Mouse (Mus musculus): ENCODE results near the gene Pcsk2. TPM values are rescaled to one million over a fixed set of nuclear protein-coding genes. Genes with fewer than 3 reads are reported as not detected.

Pcsk2 gene
- total RNA-seq, 2 experiments from 2014 or later = not detected

DNA sequence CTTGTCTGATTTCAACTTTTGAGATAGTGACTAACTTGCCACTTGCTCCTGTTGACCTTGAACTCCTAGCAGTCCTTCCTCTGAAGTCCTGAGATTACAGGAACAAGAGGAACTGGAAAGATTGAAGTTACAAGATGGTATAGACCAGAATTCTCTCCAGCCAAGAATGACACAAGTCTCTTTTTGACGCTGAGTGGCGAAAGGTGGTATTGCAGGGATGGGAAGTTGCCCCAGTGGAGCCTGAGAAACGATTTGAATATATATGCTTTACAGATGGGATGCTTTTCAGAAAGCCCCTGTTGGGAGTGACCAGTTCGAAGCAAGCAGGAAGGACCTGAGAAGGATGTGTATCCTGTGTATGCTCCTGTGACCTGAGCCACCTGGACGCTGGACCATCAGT, 262.8 kb downstream of the Pcsk2 start:
- no peak for ATAC-seq (replicated peaks; ENCODE audit: low FRiP score, low TSS enrichment, poor library complexity, severe bottlenecking)

DNA sequence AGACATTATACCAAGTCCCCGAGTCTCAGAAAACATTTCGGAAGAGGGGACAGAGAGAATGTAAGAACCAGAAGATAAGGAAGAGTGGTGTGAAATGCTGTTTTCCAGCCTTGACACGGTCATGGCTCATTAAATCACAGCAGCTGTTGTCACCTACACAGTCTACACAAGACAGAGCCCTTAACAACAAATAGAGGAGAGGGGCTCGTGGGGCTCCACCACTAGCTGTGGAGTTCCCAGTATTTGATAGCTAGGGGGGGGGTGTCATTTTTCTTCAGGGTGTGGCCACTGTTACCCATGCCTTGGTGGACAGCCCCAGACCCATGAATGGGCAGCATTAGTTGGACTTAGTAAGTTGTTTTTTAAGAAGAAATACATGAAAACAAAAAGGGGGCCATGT, 266.3 kb downstream of the Pcsk2 start:
- ATAC-seq (replicated peaks; ENCODE audit: low FRiP score, low TSS enrichment, poor library complexity, severe bottlenecking) = no peak

DNA sequence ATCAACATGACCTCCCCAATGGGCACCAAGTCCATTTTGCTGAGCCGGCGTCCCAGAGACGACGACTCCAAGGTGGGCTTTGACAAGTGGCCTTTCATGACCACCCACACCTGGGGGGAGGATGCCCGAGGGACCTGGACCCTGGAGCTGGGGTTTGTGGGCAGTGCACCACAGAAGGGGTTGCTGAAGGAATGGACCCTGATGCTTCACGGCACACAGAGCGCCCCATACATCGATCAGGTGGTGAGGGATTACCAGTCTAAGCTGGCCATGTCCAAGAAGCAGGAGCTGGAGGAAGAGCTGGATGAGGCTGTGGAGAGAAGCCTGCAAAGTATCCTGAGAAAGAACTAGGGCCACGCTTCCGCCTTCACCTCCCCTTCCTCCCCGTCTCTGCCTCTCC, 267.5 kb downstream of the Pcsk2 start:
- ATAC-seq (replicated peaks; ENCODE audit: low FRiP score, low TSS enrichment, poor library complexity, severe bottlenecking) = no peak

DNA sequence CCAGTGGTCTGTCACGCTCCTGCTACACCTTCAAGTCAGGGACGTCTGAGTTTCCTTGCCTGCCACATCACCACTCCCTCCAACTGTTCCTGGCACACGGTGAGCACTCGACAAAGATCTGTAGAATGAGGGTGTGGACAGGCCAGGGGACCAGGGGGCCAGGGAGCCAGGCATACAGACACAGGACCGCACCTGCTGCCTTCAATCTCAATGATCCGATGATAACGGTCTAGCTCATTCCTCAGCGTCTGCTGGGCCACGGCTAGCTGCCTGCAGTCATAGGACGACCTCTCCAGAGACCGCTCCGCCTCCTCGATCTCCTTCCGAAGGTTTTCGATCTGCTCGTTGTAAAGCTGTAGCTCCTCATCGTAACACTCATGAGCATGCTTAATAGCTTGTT, 285.7 kb downstream of the Pcsk2 start:
- no peak for ATAC-seq (replicated peaks; ENCODE audit: low FRiP score, low TSS enrichment, poor library complexity, severe bottlenecking)

DNA sequence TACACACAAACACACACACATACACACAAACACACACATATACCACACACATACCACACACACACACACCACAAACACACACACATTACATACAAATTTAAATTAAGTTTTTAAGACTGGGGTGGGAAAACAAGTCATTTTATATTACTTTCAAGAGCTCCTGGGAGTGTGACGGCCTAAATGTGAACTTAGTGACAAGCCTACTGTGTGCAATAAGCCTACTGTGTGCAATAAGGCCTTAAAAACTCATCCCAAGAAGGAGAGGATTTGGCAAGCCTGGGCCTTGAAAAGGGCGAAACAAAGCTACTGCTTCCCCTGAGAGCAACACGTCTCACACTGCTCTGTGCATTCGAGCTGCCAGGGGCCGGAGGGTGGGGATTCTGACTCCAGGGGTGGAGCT, 286.8 kb downstream of the Pcsk2 start:
- ATAC-seq (replicated peaks; ENCODE audit: low FRiP score, low TSS enrichment, poor library complexity, severe bottlenecking) = no peak

DNA sequence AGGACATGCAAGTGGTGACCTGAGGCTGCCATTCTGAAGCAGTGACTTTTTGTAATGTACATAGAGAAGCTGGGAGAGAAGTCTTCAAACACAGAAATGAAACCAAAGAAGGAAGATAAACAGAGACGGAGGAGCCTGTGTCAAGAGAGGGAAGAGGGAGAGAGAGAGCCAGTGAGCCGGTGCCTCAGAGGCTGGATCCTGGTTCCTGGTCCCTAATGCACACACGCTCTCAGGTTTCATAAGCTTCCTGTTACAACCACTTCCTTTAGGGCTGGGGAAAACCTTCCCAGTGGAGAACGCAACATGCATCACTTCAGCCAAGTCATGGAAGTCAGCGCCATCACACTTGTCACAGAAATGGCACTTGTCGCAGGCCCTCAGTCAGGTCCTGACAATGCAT, 288.1 kb downstream of the Pcsk2 start:
- no peak for ATAC-seq (replicated peaks; ENCODE audit: low FRiP score, low TSS enrichment, poor library complexity, severe bottlenecking)

GRCm38 (mm10) chr2:143835820-143836219, 289.9 kb downstream of the Pcsk2 start:
- ATAC-seq (replicated peaks; ENCODE audit: low FRiP score, low TSS enrichment, poor library complexity, severe bottlenecking) = no peak

GRCm38 (mm10) chr2:143837291-143837701, 291.3 kb downstream of the Pcsk2 start:
- ATAC-seq (replicated peaks; ENCODE audit: low FRiP score, low TSS enrichment, poor library complexity, severe bottlenecking) = peak; percentile 53

GRCm38 (mm10) chr2:143838698-143839097, 292.7 kb downstream of the Pcsk2 start:
- ATAC-seq (replicated peaks; ENCODE audit: low FRiP score, low TSS enrichment, poor library complexity, severe bottlenecking) = peak; percentile 95

- no peak for ATAC-seq (replicated peaks; ENCODE audit: low FRiP score, low TSS enrichment, poor library complexity, severe bottlenecking)
Measured at GRCm38 (mm10) chr2:143839458-143839857, 293.5 kb downstream of the Pcsk2 start.

- ATAC-seq (replicated peaks; ENCODE audit: low FRiP score, low TSS enrichment, poor library complexity, severe bottlenecking) = no peak
Measured at GRCm38 (mm10) chr2:143840895-143841294, 294.9 kb downstream of the Pcsk2 start.

- ATAC-seq (replicated peaks; ENCODE audit: low FRiP score, low TSS enrichment, poor library complexity, severe bottlenecking) = no peak
Measured at GRCm38 (mm10) chr2:143841536-143841935, 295.6 kb downstream of the Pcsk2 start.

DNA sequence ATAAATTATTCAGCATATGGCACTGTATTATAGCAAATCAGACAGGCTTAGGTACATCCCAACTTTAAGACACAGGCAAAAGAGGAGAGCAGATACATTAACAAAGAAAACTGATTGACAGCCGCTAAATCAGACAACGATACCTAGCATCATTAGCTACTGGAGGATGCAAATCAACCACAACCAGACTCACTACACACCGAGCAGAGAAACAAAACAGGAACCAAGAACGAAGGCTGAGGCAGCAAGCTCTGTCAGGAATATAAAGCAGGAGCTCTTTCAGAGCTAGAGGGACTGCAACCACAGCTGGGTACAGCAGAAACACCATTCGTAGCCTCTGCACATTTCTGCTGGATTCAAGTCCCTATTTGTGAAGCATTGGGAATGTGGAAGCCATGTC, 298.8 kb downstream of the Pcsk2 start:
- ATAC-seq (replicated peaks; ENCODE audit: low FRiP score, low TSS enrichment, poor library complexity, severe bottlenecking) = no peak

GRCm38 (mm10) chr2:143846799-143847198, 300.8 kb downstream of the Pcsk2 start:
- no peak for ATAC-seq (replicated peaks; ENCODE audit: low FRiP score, low TSS enrichment, poor library complexity, severe bottlenecking)

DNA sequence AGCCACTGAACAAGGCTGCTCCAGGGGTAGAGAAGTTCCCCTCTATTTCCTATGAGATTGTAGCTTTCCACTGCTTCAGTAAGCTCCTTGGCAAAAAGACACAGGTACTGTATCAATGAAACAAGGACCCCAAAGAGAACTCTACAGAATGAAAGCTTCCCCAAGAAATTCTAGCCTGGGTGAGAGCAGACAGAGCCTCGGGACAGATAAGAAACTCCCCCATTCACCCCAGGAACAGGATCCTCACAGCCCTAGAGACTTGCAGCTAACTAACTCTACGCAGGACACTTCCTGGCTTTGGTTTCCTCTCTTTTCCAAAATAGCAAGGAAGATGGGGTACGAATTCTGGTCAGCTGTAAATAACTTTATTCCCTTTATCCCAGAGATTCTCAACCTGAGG, 301.3 kb downstream of the Pcsk2 start:
- ATAC-seq (replicated peaks; ENCODE audit: low FRiP score, low TSS enrichment, poor library complexity, severe bottlenecking) = no peak

DNA sequence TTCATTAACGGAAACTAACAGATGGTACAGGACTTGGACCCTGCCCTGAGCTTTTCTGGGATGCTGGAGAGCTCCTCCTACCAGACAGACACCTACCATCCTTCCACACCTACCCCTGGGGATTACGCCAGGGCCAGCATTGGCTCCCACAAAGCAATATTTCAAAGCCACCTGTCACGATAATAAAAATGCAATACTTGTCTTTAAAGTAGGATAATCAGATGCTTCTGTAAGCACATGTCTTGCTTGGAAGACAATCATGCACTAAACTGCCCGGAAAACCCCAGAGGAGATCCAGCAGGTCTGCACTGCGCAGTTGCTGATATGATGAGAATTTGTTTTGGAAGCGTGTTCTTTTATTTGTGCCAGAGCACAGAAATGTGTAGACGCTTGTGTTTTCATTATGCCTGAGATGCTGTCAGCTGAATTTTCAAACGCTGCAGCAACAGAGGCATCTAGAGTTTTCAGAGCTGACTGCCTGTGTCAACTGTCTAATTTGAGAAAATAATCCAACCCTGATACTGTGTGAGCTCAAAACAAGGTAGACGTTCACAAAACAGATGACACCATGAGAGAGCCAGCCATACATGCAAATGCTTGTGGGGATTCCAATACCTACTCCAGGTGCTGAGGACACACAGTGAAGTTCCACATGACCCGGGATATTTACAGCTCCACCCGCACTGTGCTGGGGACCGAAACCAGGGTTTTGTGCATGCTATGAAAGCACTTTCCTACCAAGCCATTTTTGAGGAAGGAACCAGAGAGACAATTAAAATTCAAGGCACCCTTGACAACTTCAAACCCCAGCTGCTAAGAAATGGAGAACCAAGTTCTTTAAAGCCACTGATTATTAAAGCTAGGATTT, 305.6 kb downstream of the Pcsk2 start:
- no peak for ATAC-seq (replicated peaks; ENCODE audit: low FRiP score, low TSS enrichment, poor library complexity, severe bottlenecking)

DNA sequence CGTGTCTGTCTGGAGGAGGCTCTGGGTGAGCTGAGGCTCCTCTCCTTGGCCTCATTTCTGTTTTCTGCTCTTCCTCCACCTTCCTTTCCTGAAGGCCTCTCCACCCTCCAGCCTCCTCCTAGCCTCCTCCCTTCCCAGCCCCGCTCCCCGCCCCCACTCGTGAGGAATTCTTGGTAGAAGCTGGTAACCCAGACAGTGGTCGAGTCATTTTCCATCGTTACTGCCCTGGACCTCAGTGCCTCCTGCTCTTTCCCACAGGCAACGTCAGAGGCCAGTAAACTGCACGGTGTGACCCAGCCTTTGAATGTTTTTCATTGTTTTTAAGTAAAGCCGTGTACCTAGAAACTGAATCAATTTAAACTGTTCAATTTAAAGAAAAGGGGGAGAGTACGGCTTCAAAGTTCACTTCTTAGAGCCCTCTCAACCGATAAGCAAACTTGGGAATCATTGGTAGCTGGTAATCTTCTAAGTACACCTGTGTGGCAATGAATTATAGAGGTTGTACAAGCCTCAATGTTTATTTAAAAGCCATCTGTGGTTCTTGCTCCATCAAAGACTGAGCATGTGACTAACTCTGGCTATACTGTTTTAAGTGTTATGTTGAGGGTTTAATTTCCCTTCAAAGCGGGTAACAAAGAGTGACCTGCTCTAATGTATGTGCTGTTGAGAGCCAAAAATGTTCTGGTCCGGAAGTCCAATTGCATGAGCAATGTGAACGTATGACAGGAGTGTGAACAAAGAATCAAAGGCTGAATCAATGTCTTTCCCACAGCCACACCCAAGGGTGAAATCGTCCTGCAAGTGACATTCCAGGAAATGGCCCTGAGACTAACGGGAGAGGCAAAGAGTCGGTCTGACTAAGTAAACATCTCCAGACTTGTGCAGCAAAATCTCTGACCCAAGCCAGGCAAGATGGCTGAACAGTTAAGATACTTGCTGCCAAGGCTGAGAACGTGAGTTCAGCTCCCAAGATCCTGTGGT, 306.6 kb downstream of the Pcsk2 start:
- ATAC-seq (replicated peaks; ENCODE audit: low FRiP score, low TSS enrichment, poor library complexity, severe bottlenecking) = no peak

DNA sequence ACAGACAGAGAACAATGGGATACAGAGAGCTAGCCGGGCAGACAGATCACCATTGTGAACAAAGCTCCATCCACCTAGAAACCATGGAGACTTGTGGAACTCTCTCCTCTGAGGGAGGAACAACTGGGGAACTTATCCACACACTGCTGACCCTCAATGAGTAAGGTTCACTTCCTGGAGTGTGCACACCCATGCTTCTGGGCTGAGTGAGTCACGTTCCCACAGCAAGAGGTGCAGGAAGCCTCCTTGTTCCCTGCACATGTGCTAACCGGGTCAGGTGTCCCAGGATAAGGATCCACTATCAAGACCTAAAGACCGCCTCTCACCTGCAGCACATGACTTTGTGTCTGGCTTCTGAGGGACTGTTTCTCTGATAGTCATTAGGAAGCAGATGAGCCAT, 307.5 kb downstream of the Pcsk2 start:
- ATAC-seq (replicated peaks; ENCODE audit: low FRiP score, low TSS enrichment, poor library complexity, severe bottlenecking) = no peak

DNA sequence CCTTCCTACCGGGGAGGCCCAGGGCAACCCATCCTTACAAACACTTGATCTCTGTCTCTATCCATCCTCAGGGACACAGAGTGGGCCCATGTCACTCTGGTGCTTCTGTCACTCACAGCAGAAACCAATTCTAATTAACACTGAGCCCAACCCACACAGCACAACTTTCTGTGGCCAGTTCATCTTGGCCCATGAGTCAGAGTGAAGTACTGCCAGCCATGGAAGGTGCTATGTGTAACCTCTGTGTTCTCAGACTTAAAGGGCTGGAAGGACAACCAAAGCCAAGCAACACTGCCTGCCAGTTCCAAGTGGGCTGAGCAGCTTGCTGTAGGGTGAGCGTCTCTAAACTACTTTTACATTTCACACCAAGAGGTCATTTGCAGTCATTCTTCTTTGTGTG, 313.2 kb downstream of the Pcsk2 start:
- ATAC-seq (replicated peaks; ENCODE audit: low FRiP score, low TSS enrichment, poor library complexity, severe bottlenecking) = no peak

- ATAC-seq (replicated peaks; ENCODE audit: low FRiP score, low TSS enrichment, poor library complexity, severe bottlenecking) = no peak
Measured at GRCm38 (mm10) chr2:143862484-143863231, 316.7 kb downstream of the Pcsk2 start, which contains the start of gene Bfsp1. Gene Bfsp1, minus strand, starts transcription at chr2:143863173.

All from megakaryocyte-erythroid progenitor cell, adult 5-6 weeks (primary cell).